Mouse (Mus musculus) right cerebral cortex, postnatal 36 days (tissue): ENCODE results near the gene Gabarap.

Experiments
- DNase-seq, 2 experiments: peaks; one replicate each; pipeline ENCODE4 v3.0.0; 2022; ENCODE audit warnings: low spot score in 2 of 2, mixed read lengths in 1 of 2

Gene Gabarap

GRCm38 (mm10) chr11:69970222-69970621 lies 20.7 kb upstream of the Gabarap start:
- no peak for DNase-seq

GRCm38 (mm10) chr11:69970775-69971174 lies 20.2 kb upstream of the Gabarap start:
- DNase-seq = no peak

- DNase-seq = no peak
Measured at GRCm38 (mm10) chr11:69974907-69975306, 16.0 kb upstream of the Gabarap start.

GRCm38 (mm10) chr11:69976271-69976670 lies 14.7 kb upstream of the Gabarap start:
- no peak for DNase-seq

- DNase-seq = no peak
Measured at GRCm38 (mm10) chr11:69979827-69980195, 11.1 kb upstream of the Gabarap start.

GRCm38 (mm10) chr11:69980196-69981140 lies 10.5 kb upstream of the Gabarap start:
- peak; percentile 98 to 99 for DNase-seq

- no peak for DNase-seq
Measured at GRCm38 (mm10) chr11:69981141-69981762, 9.7 kb upstream of the Gabarap start, which contains the start of gene Ctdnep1. TSS of gene Ctdnep1 (plus strand) at chr11:69981156.

GRCm38 (mm10) chr11:69982225-69982624 lies 8.7 kb upstream of the Gabarap start, which contains the start of gene Elp5:
TSS of gene Elp5 (minus strand) at chr11:69982517.
- no peak for DNase-seq

GRCm38 (mm10) chr11:69982877-69983276 lies 8.1 kb upstream of the Gabarap start:
- DNase-seq = no peak

- DNase-seq = no peak
Measured at GRCm38 (mm10) chr11:69983377-69983776, 7.6 kb upstream of the Gabarap start.

GRCm38 (mm10) chr11:69984431-69984830 lies 6.5 kb upstream of the Gabarap start:
- no peak for DNase-seq

- DNase-seq = no peak
Measured at GRCm38 (mm10) chr11:69989949-69990348, 994 bp upstream of the Gabarap start.

GRCm38 (mm10) chr11:69991711-69992110 lies 768 bp downstream of the Gabarap start:
- no peak for DNase-seq

- no peak for DNase-seq
Measured at GRCm38 (mm10) chr11:69992396-69992795, 1.5 kb downstream of the Gabarap start.

GRCm38 (mm10) chr11:69992932-69993331 lies 2.0 kb downstream of the Gabarap start:
- DNase-seq = no peak

- DNase-seq = no peak
Measured at GRCm38 (mm10) chr11:69994401-69995090, 3.6 kb downstream of the Gabarap start.

GRCm38 (mm10) chr11:69995391-69995960 lies 4.5 kb downstream of the Gabarap start, which contains the start of gene Phf23:
TSS of gene Phf23 (plus strand) at chr11:69995777.
- peak; percentile 96 to 98 for DNase-seq

- DNase-seq = no peak
Measured at GRCm38 (mm10) chr11:69996161-69997061, 5.5 kb downstream of the Gabarap start.

- no peak for DNase-seq
Measured at GRCm38 (mm10) chr11:69997070-69997509, 6.1 kb downstream of the Gabarap start.
